Mouse (Mus musculus) urinary bladder, adult 18-20 months (tissue): ENCODE data around the gene Gm49416.
A peak's percentile ranks its signal among the peaks of the same experiment; 100 is the strongest.
"Not testable (repeated sequence)": the region's sequence is repeated elsewhere in the genome, so short reads cannot be mapped to it uniquely, and the experiment has no call there.

Experiments
- DNase-seq, 2 experiments: peaks; one replicate each; pipeline ENCODE4 v3.0.0; 2022; ENCODE audit warnings: low spot score in 2 of 2, mixed read lengths in 2 of 2

Gene Gm49416

DNA sequence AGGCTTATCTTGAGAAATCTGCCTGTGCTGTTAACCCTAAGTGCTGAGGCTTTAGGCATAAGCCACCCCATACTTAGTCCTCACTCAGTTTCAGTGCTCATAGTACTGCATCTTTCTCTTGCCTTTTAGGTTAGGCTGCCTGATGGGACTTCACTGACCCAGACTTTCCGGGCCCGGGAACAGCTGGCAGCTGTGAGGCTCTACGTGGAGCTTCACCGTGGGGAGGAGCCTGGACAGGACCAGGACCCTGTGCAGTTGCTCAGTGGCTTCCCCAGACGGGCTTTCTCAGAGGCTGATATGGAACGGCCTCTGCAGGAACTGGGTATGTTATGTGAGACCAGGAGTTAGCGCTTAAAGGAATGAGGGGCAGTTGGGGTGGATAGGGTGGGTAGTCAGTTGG, 13.7 kb upstream of the Gm49416 start:
- DNase-seq: no peak

DNA sequence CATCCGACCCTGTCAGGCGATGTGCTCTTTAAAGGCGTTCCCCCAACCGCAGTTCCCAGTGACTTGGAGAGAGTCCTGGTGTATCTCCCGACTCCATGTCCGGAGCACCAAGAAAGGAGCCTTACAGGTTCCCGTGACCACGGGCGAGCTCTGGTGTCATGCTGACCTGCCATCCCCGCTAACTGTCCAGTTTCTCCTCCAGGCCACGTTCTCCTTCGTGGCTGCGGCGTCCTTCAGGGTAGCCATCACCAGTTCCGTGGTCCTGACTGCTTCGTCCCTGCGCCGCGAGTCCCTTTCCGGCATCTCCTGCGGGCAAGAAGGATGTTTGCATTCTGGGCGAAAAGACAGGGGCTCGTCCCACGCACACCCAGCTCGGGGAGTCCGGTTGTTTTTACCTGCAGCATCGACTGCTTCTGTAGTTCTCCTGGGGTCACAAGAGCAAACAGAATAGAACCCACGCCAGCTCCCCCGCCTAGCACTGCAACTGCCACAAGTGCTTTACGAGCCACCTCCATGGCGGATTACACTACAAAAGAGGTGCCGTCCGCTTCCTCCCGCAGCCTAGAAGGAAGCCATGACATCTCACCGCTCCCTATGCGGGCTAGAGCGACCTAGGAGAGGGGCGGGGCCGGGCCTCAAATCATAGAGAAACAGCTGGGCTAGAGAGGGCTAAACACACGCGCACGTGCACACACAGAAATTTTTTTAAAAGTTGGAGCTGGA, 8.3 kb upstream of the Gm49416 start, which contains the start of gene Uqcc3:
Uqcc3 (minus strand) TSS at position 613 of the 723 bp plus-strand sequence.
- DNase-seq: peak; percentile 78 to 86

DNA sequence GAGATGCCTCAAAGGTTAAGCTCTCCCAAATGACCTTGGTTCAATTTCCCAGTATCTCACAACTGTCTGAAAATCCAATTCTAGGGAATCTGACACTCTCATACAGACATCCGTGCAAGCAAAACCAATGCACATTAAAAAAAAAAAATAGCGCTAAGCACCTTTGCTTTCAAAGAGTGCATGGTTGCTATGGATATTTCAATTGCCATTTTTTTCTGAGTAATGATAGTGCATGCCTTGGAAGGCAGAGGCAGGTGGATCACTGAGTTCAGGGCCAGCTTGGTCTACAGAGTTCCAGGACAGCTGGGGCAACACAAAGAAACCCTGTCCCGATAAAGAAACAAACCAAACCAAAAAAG, 7.7 kb upstream of the Gm49416 start:
- no peak for DNase-seq

DNA sequence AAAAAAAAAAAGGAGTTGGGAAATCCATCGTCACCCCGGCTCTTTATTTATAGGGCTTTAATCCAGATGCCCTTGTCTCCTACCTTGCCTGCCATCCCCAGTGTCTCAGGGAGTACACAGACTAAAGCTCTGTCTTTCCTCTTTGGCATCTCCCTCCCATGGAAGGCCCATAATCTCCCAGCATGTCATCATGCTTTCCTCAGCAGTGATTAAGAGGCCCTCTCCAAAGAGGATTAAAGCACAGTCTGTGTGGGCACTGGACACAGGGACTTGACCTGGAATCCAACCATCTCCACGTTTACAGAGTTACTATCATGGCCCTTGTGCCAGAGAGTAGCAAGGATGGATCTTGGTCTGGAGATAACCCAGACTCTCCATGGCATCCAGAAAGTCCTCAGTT, 5.1 kb upstream of the Gm49416 start, which contains the start of the genes Lbhd1 and Gm49403:
Lbhd1 (plus strand) TSS at position 117 of the 400 bp plus-strand sequence.
Gm49403 (plus strand) TSS at position 315 of the 400 bp plus-strand sequence.
- no peak for DNase-seq

DNA sequence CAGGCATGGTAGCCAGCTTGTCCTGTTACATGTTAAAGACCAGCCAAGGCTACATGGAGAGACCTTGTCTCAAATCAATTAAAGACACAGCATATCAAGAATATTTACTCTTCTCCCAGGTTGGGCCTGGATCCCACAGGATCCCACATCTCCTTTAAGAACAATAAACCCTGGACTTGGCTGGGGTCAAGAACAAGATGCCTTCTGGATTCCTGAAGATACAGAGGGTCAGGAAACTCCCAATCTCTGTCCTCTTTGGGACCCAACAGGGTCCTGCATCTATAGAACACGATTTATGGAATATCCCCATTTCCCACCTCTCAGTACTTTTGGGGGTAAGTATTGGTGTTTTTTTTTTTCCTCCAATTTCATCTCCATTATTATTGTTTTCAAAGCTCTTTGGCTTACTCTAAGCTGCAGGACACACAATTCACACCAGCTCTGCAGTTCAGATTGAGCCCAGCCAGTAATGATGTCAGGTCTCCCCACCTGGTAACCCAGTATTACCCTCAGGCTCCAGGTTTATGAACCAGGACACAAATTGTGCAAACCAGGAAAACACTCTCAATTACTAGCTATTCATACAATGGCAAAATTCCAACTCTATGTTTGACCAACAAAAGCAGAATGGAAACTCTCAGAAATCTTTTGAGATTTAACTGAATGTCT, 1.7 kb upstream of the Gm49416 start:
- DNase-seq: no peak

DNA sequence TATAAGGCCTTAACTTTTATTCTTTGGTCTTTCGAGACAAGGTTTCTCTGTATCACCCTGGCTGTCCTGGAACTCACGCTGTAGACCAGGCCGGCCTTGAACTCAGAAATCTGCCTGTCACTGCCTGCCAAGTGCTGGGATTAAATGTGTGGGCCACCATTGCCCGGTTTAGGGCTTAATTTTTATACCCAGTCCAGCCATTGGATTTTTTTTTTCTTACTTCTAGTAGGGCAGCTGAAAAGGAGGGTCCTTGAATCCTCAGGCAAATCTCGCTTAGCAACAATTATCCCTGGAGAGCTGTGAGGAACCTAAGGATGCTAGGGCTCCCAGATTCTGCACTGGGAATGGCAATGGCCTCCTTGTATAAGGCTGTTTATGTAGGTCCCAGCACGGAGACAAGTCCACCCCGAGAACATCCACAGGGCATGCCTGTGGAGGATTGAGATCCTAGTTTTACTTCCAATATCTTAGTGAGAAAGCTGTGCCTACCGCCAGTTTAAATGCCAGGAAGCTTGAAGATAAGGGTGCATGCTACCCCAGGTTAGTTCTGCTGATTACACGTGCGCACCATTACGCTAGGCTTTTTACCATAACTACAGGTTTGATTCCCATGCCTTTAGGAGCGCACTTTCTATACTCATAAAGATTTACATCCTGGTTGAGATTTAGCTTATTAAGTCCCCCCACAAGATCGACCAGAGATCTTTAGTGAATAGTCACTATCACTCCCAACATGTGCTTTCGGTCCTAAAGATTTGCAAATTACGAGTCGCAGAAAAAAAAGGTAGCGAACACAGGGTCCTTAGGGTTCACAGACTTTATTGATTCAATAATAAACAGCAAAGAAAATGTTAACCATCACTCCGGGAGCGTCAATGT, 902 bp upstream of the Gm49416 start:
- no peak for DNase-seq

DNA sequence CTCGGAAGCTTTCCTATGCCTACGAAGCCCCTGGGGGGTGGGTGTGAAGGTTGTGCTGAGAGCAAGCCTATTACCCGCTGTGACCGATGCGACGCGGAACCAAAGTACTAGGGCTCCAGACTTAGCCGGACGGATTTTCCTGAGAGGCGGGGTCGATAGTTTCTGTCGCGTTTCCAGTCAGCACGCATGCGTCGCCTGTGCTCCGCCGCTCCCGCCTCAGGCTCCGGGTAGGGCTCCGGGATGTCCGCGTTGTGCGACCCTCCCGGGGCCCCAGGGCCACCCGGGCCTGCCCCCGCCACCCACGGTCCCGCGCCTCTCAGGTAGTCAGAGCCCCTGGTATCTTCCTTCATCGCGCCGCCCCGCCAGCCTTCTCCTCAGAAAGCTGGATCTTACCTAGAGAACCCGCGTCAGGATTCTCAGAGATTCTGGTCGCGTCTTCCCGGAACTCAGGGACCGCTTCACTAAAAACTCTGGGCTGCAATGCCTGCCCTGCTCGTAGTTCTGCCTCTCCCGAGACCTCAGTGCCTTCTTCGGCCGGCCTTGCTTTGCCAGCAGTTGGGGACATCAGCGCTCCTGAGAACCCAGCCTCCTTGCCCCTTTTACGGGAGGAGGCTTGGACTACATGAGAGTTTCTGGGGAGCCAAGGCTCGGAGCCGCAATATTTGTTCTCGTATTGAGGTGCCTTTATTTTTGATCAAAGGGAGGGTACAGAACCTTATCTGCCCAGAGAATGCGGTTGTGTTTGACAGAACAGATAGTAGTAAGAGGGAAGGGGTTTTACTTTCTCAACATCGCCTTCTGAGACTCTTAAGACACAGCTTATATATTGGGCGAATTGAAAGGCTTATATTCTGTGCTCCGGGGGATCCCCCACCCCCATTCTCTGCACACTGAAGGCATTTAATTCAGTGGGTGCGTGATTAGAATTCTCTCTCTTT, 4.4 kb downstream of the Gm49416 start, which contains the start of gene Ints5:
Ints5 (plus strand) TSS at position 177 of the 938 bp plus-strand sequence.
- peak; percentile 71 to 79 for DNase-seq

DNA sequence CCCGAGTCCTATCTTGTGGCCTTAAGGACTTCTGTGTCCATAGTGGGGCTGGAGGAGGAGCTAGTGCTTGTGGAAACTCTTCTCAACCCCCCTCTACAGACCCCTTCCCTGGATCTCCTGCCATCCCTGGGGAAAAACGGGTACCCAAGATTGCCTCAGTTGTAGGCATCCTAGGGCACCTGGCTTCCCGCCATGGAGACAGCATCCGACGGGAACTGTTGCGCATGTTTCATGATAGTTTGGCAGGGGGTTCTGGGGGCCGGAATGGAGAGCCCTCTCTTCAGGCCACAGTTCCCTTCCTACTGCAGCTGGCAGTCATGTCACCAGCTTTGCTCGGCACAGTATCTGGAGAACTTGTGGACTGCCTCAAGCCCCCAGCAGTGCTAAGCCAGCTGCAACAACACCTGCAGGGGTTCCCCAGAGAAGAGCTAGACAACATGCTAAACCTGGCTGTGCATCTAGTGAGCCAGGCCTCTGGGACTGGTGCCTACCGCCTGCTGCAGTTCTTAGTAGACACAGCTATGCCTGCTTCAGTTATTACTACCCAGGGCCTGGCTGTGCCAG, 6.8 kb downstream of the Gm49416 start:
- no peak for DNase-seq

DNA sequence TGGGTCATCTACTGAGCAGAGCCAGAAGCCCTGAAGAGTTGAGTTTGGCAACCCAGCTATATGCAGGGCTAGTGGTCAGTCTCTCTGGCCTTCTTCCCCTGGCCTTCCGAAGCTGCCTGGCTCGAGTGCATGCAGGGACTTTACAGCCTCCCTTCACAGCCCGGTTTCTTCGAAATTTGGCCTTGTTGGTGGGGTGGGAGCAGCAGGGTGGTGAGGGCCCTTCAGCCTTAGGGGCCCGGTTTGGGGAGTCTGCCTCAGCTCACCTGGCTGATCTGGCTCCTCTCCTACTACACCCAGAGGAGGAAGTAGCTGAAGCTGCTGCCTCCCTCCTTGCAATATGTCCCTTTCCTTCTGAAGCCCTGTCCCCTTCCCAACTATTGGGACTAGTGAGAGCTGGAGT, 7.5 kb downstream of the Gm49416 start:
- not testable (repeated sequence) for DNase-seq

DNA sequence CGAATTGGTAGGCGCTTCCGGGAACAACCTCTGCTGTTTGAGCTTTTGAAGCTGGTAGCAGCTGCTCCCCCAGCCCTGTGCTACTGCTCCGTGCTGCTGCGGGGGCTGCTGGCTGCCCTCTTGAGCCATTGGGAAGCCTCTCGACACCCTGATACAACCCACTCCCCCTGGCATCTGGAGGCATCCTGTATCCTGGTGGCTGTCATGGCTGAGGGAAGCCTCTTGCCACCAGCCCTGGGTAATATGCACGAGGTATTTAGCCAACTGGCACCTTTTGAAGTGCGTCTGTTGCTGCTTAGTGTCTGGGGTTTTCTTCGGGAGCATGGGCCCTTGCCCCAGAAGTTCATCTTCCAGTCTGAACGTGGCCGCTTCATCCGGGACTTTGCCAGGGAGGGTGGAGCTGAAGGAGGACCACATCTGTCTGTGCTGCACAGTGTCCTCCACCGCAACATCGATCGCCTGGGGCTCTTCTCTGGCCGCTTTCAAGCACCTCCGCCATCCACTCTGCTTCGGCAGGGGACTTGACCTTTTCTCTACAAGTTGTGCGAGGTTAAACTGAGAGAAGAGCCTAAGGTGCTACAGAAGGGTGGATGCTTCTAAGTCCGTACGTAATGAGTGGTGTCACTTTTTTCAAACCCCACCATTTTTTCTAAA, 8.6 kb downstream of the Gm49416 start:
- not testable (repeated sequence) for DNase-seq

DNA sequence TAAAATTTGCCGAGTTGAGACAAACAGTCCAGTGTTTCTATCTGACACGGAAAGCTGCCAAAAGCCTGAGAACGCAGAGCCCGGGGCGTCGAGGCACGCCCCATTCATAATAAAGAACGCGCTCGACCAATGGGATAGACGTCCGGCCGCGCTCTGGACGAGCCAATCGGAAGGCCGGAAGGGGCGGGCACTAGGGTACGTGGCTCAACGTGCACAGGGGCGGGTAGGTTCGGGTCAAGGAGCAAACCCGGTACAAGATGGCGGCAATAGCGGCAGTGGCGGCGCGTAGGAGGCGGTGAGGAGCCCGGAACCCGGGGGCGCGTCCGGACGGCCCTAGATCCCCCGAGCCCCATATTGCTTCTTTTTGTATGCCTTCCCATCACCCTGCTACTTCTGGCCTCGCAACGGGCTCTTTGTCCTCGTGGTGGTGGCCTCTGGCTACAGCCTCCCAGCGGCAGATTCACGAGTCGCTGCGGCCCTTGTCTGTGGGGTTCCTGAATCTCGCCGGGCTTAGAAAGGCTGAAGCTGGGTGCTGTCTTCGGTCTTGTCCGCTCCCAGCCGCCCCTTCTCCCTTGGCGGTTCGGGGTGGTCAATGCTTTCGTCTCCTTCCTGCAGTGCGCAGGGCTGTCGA, 9.3 kb downstream of the Gm49416 start, which contains the start of gene Ganab:
Ganab (plus strand) TSS at position 207 of the 631 bp plus-strand sequence.
- DNase-seq: peak; percentile 89 to 95

DNA sequence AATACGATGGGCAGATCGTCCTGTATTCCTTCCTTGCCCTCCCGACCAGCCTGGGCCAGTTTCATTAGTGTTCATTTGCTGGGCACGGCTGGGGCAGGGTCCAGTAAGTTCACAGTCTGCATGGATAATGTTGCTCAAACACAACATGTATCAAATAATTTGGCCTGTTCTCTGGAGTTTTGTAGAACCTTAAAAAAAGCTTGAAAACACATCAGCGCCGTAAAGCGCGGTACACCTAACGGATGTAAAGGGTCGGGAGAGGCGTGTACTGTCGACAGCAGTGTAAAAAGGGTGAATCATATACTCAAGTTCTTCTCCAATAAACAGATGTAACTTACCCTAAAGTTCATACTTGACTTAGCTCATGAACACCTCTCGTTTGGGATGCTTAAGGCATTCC, 9.8 kb downstream of the Gm49416 start:
- no peak for DNase-seq

DNA sequence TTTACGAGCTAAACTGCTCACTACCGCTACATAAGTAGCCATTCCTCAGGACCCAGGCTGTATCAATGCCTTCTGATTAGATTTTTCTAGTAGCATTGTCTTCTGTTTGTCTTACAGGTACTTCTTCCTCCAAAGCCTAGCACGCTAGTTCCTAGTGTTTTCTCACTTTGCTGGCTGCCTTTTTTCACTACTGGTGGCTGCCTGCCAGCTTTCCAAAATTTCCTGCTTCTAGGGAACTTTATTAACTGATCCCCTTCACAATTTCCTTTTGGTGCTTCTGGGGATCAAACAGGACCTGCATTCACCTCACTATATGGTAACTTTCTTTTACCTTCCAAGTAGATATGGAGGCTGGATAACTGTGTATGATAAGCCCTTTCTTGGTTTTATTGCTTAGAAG, 10.4 kb downstream of the Gm49416 start:
- DNase-seq: no peak

DNA sequence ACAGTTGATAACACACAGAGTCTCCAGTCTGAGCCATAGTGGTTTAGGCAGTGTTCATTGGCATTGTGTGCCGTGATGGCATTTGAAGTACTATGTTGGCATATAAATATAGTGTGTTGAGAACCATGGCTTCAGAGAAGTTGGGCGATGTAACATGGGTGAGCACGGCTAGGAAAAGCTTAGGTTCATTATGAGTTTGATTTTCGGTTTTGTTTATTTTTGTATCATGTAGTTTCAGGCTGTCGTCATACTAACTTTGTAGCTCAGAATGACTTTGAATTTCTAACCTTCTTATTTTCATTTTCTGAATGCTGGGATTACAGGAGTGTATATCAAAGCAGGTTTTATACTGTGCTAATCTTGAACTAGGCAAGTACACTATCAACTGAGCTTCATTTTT, 14.7 kb downstream of the Gm49416 start:
- DNase-seq: no peak

DNA sequence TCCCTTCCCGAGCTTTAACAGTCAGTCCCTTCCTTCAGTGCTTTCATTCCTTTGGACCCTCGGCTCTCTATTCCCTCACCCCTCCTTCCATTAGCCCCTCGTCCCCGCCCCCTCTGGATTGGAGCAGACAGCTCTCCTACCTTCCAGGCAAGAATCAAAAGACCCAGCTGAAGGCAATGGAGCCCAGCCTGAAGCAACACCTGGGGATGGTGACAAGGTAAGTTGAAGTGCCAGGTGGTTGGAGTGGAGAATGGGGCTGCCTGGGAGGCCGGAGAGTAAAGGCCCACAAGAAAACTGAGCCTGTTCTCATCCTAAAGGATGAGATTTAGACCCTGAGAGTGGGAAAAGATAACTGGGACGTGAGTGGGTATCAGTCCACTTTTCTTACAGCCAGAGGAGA, 19.8 kb downstream of the Gm49416 start:
- DNase-seq: no peak

DNA sequence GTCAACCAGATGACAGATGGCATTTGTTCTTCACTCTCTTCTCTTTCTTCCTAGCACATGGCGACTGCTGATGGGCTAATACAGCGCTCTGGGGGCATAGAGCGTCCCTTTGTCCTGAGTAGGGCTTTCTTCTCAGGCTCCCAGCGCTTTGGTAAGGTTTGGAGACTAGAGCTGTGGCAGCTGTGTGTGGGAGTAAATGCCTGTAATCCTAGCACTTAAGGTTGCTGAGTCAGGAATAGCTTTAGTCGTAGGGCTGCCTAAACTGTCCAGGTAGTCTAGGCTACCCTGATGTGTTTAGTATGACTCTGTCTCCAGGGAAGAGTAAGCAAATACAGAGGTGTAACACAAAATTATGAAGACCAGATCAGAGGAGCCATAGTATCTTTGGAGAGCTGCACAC, 23.1 kb downstream of the Gm49416 start:
- no peak for DNase-seq

DNA sequence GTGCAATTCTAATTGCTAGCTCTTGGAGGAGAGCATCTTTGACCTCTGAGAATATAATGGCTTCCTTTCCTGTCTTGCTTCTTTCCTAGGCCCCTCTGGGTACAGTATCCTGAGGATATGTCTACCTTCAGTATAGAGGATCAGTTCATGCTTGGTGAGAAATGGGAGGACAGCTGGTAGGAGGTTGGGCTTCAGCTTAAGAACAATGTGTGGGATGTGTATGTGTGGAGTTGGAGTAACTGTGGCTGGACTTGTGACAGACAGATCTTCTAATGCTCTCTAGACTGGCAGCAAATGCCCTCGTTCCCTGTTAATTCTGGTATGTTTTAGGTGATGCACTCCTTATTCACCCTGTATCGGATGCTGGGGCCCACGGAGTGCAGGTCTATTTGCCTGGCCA, 25.5 kb downstream of the Gm49416 start:
- DNase-seq: no peak

DNA sequence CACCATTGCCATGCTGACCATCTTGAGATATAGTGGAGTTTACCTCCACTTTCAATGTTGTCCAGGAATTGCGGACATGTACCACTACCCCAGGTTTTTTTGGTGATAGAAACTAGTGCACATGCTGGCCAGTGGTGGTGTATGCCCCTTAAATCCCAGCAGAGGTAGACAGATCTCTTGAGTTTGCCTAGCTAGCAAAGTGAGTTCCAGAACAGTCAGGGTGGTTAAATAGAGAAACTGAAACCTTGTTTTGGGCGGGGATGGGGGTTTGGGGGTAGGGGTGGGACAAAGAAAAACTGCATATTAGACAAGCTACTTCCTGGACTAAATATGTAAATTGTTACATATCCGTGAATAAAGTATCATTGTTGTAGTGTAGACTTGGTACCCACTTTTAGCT, 30.3 kb downstream of the Gm49416 start:
- no peak for DNase-seq

DNA sequence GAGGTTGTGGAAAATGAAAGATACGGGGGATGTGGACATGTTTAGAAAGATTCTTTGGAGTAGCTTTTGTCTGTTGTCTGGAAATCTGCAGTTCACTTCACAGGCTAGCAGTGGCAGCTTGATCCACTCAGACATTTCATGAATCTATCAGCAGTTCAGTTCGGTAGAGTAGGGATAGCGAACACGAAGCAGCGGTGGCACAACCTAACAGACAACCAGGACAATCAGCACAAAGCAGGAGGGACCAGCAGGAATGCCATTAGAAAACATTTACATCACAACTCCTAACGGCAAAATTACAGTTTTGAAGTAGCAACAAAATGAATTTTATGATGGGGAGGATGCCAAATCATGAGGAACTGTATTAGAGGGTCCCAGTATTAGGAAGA, 31.0 kb downstream of the Gm49416 start:
- DNase-seq: no peak
